Mouse (Mus musculus) forebrain, embryonic 11.5 days (tissue): ENCODE measurements around the gene Spag17. TPM values are rescaled to one million over a fixed set of nuclear protein-coding genes. Genes with fewer than 3 reads are reported as not detected.

Experiments used
- ATAC-seq: fragments of 200-750 bp; cut with Nextera tagmentation; replicated peaks from 2 replicates; pipeline ENCODE4 v1.8.0; 2017; ENCODE audit warnings: moderate TSS enrichment; ENCODE audit not compliant: low FRiP score
- DNase-seq: peaks from one replicate; pipeline ENCODE4 v3.0.0-alpha.2; 2017; ENCODE audit warnings: low spot score
- H3K27ac ChIP-seq: fragments of 300-500 bp; sonication (generic); 2 replicates; pipeline ENCODE4 v1.5.1; 2014; ENCODE audit warnings: low read depth, low read length
- H3K27me3 ChIP-seq: fragments of 300-500 bp; sonication (generic); 2 replicates; pipeline ENCODE4 v1.6.1; 2014; ENCODE audit warnings: mild to moderate bottlenecking, low read length, mixed read lengths; ENCODE audit not compliant: control insufficient read depth, insufficient read depth
- H3K36me3 ChIP-seq: fragments of 300-500 bp; sonication (generic); 2 replicates; pipeline ENCODE4 v1.6.1; 2014; ENCODE audit warnings: mild to moderate bottlenecking, low read length, moderate library complexity, mixed read lengths; ENCODE audit not compliant: control insufficient read depth, insufficient read depth
- H3K4me1 ChIP-seq: fragments of 300-500 bp; sonication (generic); replicated peaks from 2 replicates; pipeline ENCODE4 v1.6.1; 2014; ENCODE audit warnings: low read length, mixed read lengths; ENCODE audit not compliant: control insufficient read depth, insufficient read depth
- H3K4me2 ChIP-seq: fragments of 300-500 bp; sonication (generic); 2 replicates; pipeline ENCODE4 v1.6.1; 2014; ENCODE audit warnings: low read depth, mild to moderate bottlenecking, low read length, moderate library complexity, mixed read lengths; ENCODE audit not compliant: severe bottlenecking
- H3K4me3 ChIP-seq: fragments of 300-500 bp; sonication (generic); 2 replicates; pipeline ENCODE4 v1.5.1; 2014; ENCODE audit warnings: low read depth, low read length
- H3K9ac ChIP-seq: fragments of 300-500 bp; sonication (generic); 2 replicates; pipeline ENCODE4 v1.6.1; 2014; ENCODE audit warnings: low read length
- H3K9me3 ChIP-seq: fragments of 300-500 bp; sonication (generic); 2 replicates; pipeline ENCODE4 v1.6.1; 2016; ENCODE audit warnings: low read length, mixed read lengths; ENCODE audit not compliant: control insufficient read depth
- WGBS: fragments of 180-500 bp; shearing (Covaris S2); extraction: QIAGEN DNeasy Blood & Tissue Kit; methylation state at CpG from one replicate; pipeline ENCODE4 v1.1.7; 2014; 5-methylcytosine and 5-hydroxymethylcytosine counted together
- polyA plus RNA-seq: library from polyadenylated mRNA; unstranded; fragments of >200 nt; fragmentation: Nextera tagmentation; extraction: Ambion mirVana; gene quantifications from 2 replicates; pipeline ENCODE4 v1.2.1, GENCODE M21; 2014

The Spag17 gene
- 0.20 TPM in 1 of 2 replicates, not detected in the other for polyA plus RNA-seq

DNA sequence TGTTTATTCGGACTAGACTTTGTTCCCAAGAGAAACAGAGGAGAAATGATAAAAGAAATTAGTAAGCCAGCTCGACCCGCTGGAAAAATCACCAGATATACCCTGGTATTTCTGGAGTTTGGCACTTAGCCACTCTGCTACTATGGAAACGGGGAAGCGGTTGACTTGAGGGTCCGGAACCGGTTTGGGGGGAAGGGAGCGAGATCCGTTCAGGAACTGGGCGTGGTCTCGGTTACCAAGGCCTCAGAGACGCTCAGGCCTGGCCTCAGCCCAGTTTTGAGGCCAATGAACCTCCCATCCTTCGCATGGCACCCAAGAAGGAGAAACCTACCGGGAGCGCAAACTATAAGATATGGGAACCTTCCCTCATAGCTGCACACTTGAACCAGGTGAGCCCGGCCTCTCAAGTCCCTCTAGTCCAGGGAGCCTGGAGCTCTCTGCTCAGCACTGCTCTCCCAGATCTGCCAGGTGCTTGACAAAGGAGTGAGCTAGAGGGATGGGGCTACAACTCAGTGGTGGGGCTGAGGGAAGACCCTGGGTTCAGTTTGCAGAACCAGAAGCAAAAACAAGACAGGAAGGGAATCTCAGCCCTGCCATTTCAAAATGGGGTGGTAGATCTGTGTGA is at the start of gene Spag17:
TSS of gene Spag17 (plus strand) at position 220 of the 625 bp plus-strand sequence.
- Histone ChIP-seq H3K4me2 (no peak within 1 kb of the TSS), H3K27me3 (no peaks in the 10 kb centered on the region), H3K9me3 (no peaks in the 10 kb centered on the region), H3K4me1 (no peaks in the 10 kb centered on the region), H3K27ac (no peak within 1 kb of the TSS), H3K9ac (no peak within 1 kb of the TSS), H3K36me3 (no peaks in the 10 kb centered on the region), H3K4me3 (no peak within 1 kb of the TSS)
- no peak for ATAC-seq
- WGBS, result 49% methylated on average over 16 of the region's 16 CpGs
- no peak for DNase-seq

DNA sequence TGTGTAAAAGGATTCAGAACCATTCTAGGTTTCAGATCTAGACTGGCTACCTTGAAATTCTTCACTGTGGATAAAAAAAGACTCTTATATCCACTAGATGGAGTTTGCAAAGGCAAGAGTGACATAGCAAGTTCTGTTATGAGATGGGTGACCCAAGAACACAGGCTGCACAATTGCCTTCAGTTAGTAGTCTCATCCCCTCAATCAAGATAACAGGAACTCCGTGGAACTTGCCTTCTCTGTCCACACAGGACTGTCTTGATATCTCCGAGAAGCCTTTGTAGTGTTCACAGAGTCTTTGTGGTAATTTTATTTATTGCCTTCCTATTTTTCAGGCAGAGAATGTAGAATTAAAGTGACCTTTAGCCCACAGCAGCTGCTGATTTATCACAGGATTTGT is 42.9 kb upstream of the Spag17 start:
- no peak overlapping the region for H3K9ac ChIP-seq
- no peak overlapping the region for H3K27ac ChIP-seq
- H3K36me3 ChIP-seq, result no peaks in the 10 kb centered on the region
- ATAC-seq (no peak), DNase-seq (no peak)
- H3K4me1 ChIP-seq, result no peaks in the 10 kb centered on the region
- no peak overlapping the region for H3K4me2 ChIP-seq
- H3K27me3 ChIP-seq, result no peaks in the 10 kb centered on the region
- H3K9me3 ChIP-seq, result no peaks in the 10 kb centered on the region
- no peak overlapping the region for H3K4me3 ChIP-seq
- 88% methylated on average over 2 of the region's 2 CpGs for WGBS

DNA sequence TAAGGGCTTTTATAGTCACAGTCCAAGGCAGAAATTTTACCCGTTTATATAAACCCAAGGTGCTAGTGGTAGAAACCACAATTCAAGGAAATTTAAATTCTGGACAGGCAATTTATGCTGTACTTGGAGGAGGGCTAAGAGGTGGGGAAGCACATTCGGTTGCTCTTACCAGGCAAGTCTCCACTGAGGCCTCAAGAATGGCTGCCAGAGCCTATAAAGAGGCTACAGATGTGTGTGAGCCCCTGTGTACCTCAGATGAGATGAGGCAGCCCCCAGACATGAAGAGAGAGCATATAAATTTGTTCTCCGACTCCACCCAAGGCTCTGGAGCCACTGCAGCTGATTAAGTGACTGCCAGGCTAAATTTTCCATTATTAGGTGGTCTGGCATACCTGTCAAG is 42.4 kb upstream of the Spag17 start:
- ATAC-seq (no peak), DNase-seq (no peak)
- Histone ChIP-seq H3K36me3 (no peaks in the 10 kb centered on the region), H3K9ac (no peak overlapping the region), H3K9me3 (no peaks in the 10 kb centered on the region), H3K4me2 (no peak overlapping the region), H3K27me3 (no peaks in the 10 kb centered on the region), H3K27ac (no peak overlapping the region), H3K4me1 (no peaks in the 10 kb centered on the region), H3K4me3 (no peak overlapping the region)
- 90% methylated on average over 3 of the region's 3 CpGs for WGBS

DNA sequence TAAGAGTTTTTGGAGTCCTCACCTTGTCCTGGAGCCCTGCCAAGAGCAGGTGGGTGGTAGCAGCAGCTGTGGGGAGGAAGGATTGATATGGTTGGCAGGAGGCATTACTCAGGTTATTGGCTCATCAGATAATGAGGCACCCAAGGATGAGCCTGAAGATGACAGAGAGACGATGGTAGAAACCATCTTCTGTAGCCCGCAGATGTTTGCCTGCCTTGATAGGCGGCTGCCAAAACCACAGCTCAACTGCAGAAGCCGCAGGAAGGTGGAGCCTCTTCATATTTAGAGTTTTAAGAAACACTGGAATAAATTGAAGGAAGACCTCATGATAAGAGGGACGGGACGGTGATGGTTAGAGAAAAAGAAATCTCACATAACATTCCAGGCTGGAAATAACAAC is 42.0 kb upstream of the Spag17 start:
- no peak overlapping the region for H3K4me2 ChIP-seq
- H3K4me3 ChIP-seq, result no peak overlapping the region
- no peaks in the 10 kb centered on the region for H3K4me1 ChIP-seq
- H3K9ac ChIP-seq, result no peak overlapping the region
- ATAC-seq (no peak), DNase-seq (no peak)
- H3K27me3 ChIP-seq, result no peaks in the 10 kb centered on the region
- WGBS, result 88% methylated on average over 6 of the region's 6 CpGs
- no peaks in the 10 kb centered on the region for H3K36me3 ChIP-seq
- no peak overlapping the region for H3K27ac ChIP-seq
- H3K9me3 ChIP-seq, result no peaks in the 10 kb centered on the region

DNA sequence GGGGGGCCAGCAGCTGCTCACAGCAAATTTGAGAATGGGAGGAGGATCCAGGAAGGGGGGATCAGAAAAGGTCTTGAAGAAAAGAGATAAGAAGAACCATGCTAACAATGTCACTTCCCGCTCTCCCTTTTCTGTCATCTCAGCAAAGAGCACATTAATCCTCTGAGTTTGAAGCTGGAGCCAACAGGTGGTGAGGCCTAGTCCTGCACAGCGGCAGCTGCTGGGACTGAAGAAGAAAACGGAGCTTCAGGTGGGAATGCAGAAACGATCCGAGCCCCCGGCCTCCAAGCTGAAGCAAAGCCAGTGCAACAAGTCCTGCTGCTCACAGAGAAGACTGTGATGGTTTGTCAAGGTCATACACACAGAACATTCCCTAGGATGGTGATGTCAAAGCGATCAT is 34.3 kb upstream of the Spag17 start:
- no peak for ATAC-seq
- Histone ChIP-seq H3K4me2 (no peak overlapping the region), H3K27ac (no peak overlapping the region), H3K4me3 (no peak overlapping the region), H3K36me3 (no peaks in the 10 kb centered on the region), H3K9ac (no peak overlapping the region), H3K27me3 (no peaks in the 10 kb centered on the region), H3K4me1 (no peaks in the 10 kb centered on the region), H3K9me3 (no peaks in the 10 kb centered on the region)
- no peak for DNase-seq
- 86% methylated on average over 7 of the region's 7 CpGs for WGBS

DNA sequence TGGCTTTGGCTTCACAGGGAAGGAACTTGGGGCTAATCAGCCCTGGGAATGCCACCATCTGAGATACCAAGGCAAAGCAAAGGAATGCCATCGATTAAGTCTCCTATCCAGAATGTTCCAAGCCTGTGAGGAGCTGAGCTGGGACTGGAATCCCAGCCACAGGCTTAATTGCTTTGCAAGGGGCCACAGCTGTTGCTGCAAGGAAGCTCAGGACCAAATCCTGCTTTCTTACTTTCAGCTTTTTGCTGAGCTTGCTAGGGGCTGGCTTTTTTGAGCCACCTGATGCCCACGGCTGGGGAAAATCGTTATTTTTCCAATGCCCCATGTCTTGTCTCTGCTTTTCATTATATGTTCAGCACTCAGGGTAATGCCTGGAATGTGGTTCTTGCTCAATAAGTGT is 30.6 kb upstream of the Spag17 start:
- Histone ChIP-seq H3K27ac (no peak overlapping the region), H3K9ac (no peak overlapping the region), H3K4me2 (no peak overlapping the region), H3K36me3 (no peaks in the 10 kb centered on the region), H3K4me3 (no peak overlapping the region), H3K9me3 (no peaks in the 10 kb centered on the region), H3K27me3 (no peaks in the 10 kb centered on the region), H3K4me1 (no peaks in the 10 kb centered on the region)
- ATAC-seq (no peak), DNase-seq (no peak)
- WGBS, result 74% methylated on average over 3 of the region's 3 CpGs

DNA sequence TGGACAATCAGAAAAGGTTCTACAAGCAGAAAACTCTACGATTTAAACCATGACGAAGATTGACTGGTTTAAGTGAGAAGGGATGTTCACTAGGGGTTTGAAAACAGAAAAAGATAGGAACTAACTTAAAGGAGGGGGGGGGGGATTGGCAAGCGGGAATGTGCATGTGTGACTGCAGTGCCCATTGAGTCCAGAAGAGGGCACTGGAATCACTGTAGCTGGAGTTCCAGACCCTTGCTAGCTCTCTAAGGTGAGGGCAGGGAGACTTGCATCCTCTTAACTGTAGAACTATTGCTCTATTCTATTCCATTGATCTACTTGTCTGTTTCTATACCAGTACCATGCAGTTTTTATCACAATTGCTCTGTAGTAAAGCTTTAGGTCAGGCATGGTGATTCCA is 26.3 kb upstream of the Spag17 start:
- no peak overlapping the region for H3K4me3 ChIP-seq
- H3K27ac ChIP-seq, result no peak overlapping the region
- H3K27me3 ChIP-seq, result no peaks in the 10 kb centered on the region
- H3K4me2 ChIP-seq, result no peak overlapping the region
- ATAC-seq (no peak), DNase-seq (no peak)
- no peaks in the 10 kb centered on the region for H3K36me3 ChIP-seq
- no peak overlapping the region for H3K9ac ChIP-seq
- H3K9me3 ChIP-seq, result no peaks in the 10 kb centered on the region
- H3K4me1 ChIP-seq, result no peaks in the 10 kb centered on the region
- 70% methylated on average over 3 of the region's 3 CpGs for WGBS

DNA sequence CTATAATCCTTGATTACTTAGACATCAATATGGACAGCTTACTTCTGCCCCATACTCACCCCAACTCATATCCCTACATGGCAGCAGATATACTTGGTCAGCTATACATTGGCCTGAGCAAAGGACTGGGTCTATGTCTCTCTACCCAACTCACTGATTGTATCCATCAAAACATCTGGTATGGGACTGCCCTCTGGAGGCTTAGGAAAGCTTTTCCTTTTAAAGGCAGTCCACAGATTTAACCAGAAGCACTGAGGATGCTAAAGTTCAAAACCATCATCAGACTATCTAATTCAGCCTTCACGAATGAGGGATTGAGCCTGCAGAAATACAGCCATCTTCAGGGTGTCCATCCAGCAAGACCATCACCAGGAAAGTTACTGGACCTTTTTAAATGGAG is 20.5 kb upstream of the Spag17 start:
- Histone ChIP-seq H3K27ac (no peak overlapping the region), H3K27me3 (no peaks in the 10 kb centered on the region), H3K4me1 (no peaks in the 10 kb centered on the region), H3K36me3 (no peaks in the 10 kb centered on the region), H3K4me2 (no peak overlapping the region), H3K9ac (no peak overlapping the region), H3K9me3 (no peaks in the 10 kb centered on the region), H3K4me3 (no peak overlapping the region)
- no peak for ATAC-seq
- 72% methylated on average over 1 of the region's 1 CpGs for WGBS
- no peak for DNase-seq

DNA sequence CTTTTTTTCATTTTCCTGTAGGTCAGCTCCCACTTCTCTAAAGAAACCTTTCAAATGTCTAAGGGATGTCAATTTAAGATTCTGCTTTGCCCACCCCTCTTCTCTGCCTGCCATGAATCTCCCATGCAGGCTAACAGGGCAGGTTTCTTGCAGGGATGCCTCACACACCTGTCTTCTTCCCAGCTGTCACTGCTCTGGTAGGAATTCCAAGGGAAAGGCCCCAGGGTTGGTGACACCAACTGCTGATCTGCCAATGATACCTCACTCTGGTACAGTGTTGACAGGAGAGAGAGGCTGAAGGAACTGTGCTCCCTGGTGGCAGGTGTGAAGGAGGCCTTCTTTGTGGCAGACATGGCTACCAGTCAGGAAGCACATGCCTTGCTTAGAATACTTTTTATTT is 10.1 kb upstream of the Spag17 start:
- Histone ChIP-seq H3K27me3 (no peaks in the 10 kb centered on the region), H3K9me3 (no peaks in the 10 kb centered on the region), H3K36me3 (no peaks in the 10 kb centered on the region), H3K9ac (no peak overlapping the region), H3K4me3 (no peak overlapping the region), H3K4me1 (no peaks in the 10 kb centered on the region), H3K4me2 (no peak overlapping the region), H3K27ac (no peak overlapping the region)
- no peak for DNase-seq
- ATAC-seq, result no peak
